Mouse (Mus musculus): Measurements from ENCODE around the gene Gm10428.

Gene Gm10428

DNA sequence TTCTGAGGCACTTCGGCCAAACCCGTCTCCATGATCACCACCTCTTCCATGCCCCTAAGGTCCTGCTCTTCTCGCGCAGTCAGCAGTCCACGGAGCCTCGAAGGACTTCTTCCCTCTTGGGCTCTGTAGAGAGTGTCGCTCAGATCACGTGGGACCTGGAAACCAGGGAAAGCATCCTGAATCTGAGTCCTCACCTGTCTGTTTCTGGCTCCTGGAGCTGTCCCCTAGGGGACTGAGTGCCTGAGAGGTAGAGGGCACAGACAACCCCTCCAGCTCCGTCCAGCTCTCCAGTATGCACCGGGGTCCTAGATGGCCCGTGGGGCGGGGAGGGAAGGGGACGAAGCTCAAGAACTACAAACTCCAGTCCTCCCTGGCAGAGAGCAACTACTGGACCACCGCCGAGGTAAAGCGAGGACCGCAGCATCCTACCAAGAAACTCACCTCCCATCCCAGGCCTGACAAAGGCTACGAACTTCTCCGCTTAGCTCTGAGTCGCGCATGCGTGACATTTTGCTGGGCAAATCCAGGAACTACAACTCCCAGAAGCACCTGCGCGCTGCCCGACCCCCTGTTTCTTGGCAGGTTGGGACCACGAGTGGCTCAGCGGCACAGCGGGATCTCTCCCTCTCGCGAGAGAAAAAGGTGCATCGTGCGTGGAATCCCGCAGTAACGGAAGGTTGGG, 36.2 kb downstream of the Gm10428 start, which contains the start of gene Zfp286:
Zfp286 (minus strand) TSS at position 528 of the 682 bp plus-strand sequence.
- peak; percentile 70 for DNase-seq (ENCODE audit: low read depth, low spot score)

DNA sequence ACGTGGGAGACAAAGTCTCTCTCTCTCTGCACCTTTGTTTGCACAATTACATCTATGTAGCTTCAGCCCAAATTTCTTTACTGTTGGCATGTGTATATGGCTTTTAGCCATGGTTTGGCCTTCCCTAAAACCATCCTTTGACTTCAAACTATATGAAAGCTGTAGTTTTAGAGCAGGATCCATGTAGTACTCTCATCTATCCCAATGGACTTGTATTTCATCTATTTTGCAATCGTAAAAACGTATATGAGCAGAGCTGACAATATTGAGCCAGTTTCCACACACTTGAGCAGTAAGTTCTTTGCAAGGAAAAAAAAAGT, 36.7 kb downstream of the Gm10428 start:
- DNase-seq (ENCODE audit: low read depth, low spot score), result no peak

All from CD4-positive helper T cell, adult 2 months (primary cell).